Mouse (Mus musculus): Measurements from ENCODE around the gene Klhl26. TPM values are rescaled to one million over a fixed set of nuclear protein-coding genes. Genes with fewer than 3 reads are reported as not detected.

Gene Klhl26
- total RNA-seq, 2 experiments from 2014 or later, result 6.7 to 8.5 TPM

- H3K27ac ChIP-seq, result no peak overlapping the region
- intact Hi-C loops (cut with DNase I), result no loop called here
- H3K4me3 ChIP-seq, result no peak overlapping the region
- no peak for TF ChIP-seq CTCF (IDR thresholded peaks at IDR 0.05)
- DNase-seq, result no peak
These were observed 70.2 kb downstream of the Klhl26 start for GRCm38 (mm10) chr8:70406427-70407069.

DNA sequence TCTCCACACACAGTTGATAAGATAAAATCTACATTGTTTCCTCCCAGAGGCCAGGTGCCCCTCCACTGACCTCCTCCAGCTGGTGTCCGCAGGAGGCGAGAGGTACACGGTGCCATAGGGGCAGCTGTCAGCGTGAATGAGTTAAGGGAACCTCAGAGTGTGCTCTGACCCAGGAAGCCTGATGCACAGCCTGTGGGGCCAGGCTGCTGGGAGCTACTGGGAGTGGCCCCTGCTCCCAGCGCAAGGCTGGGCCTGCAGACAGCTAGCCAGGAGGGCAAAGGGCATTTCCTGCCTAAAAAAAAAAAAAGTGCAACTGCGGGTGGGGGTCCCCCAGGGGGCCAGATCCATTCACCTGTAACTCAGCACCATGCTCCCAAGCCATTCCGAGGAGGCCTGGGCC is 71.6 kb downstream of the Klhl26 start:
- H3K4me3 ChIP-seq, result no peak overlapping the region
- H3K27ac ChIP-seq, result no peak overlapping the region
- no peak for DNase-seq
- intact Hi-C loops (cut with DNase I), result no loop called here
- TF ChIP-seq CTCF (IDR thresholded peaks at IDR 0.05), result no peak

GRCm38 (mm10) chr8:70404212-70404611 is 72.6 kb downstream of the Klhl26 start:
- 0 out of 2 replicates have a peak, but pooled peaks have one; percentile 6 for TF ChIP-seq CTCF (IDR thresholded peaks at IDR 0.05)
- no peak overlapping the region for H3K27ac ChIP-seq
- intact Hi-C loops (cut with DNase I), result no loop called here
- H3K4me3 ChIP-seq, result no peak overlapping the region
- DNase-seq, result no peak

Other genes with a start within 250 kb of the Klhl26 start
- gene Sugp2, start 242.7 kb downstream of the Klhl26 start, total RNA-seq (2021), result 10 to 100 TPM; 41.8 to 50.7 TPM
- 1 to 10 TPM; 7.6 to 9.7 TPM for gene Armc6, start 242.5 kb downstream of the Klhl26 start, total RNA-seq (2021)
- gene Homer3, start 194.1 kb downstream of the Klhl26 start, total RNA-seq (2021), result 1 to 10 TPM; 3.8 to 4.3 TPM
- 10 to 100 TPM; 29.9 to 30.0 TPM for gene Ddx49, start 174.5 kb downstream of the Klhl26 start, total RNA-seq (2021)
- 100 to 1,000 TPM; 118 to 128 TPM for gene Cope, start 174.4 kb downstream of the Klhl26 start, total RNA-seq (2021)
- gene Cers1, start 161.2 kb downstream of the Klhl26 start, total RNA-seq (2021), result 10 to 100 TPM; 14.0 to 23.3 TPM
- 1 to 10 TPM in 1 of 2 experiments, not detected in 1; 1.0 TPM for gene Gdf1, start 147.2 kb downstream of the Klhl26 start, total RNA-seq (2021)
- 10 to 100 TPM; 28.1 to 35.1 TPM for gene Upf1, start 123.7 kb downstream of the Klhl26 start, total RNA-seq (2021)
- gene Comp, start 103.4 kb downstream of the Klhl26 start, total RNA-seq (2021), result 10 to 100 TPM in 1 of 2 experiments, 1 to 10 TPM in 1; 5.5 to 31.2 TPM
- 1 to 10 TPM; 8.9 to 9.5 TPM for gene Crtc1, start 37.4 kb downstream of the Klhl26 start, total RNA-seq (2021)
- not detected for gene Tmem59l, start 10.4 kb upstream of the Klhl26 start, total RNA-seq (2021)
- 1 to 10 TPM; 2.5 to 3.2 TPM for gene Crlf1, start 16.2 kb upstream of the Klhl26 start, total RNA-seq (2021)
- 100 to 1,000 TPM; 146 to 148 TPM for gene Rex1bd, start 29.8 kb upstream of the Klhl26 start, total RNA-seq (2021)
- gene Uba52, start 33.8 kb upstream of the Klhl26 start, total RNA-seq (2021), result 100 to 1,000 TPM; 777 to 924 TPM
- gene Fkbp8, start 50.8 kb upstream of the Klhl26 start, total RNA-seq (2021), result 100 to 1,000 TPM; 108 to 112 TPM
- gene Kxd1, start 51.0 kb upstream of the Klhl26 start, total RNA-seq (2021), result 10 to 100 TPM; 70.4 to 83.9 TPM
- gene Ell, start 62.5 kb upstream of the Klhl26 start, total RNA-seq (2021), result 10 to 100 TPM; 11.9 to 14.6 TPM
- 1 to 10 TPM; 3.2 to 4.3 TPM for gene Isyna1, start 117.4 kb upstream of the Klhl26 start, total RNA-seq (2021)
- 10 to 100 TPM in 1 of 2 experiments, 1 to 10 TPM in 1; 9.2 to 14.4 TPM for gene Ssbp4, start 131.9 kb upstream of the Klhl26 start, total RNA-seq (2021)
- under 1 TPM; 0.42 to 0.48 TPM for gene Lrrc25, start 139.2 kb upstream of the Klhl26 start, total RNA-seq (2021)
- under 1 TPM in 1 of 2 experiments, not detected in 1; 0.28 TPM for gene Gdf15, start 155.5 kb upstream of the Klhl26 start, total RNA-seq (2021)
- 10 to 100 TPM in 1 of 2 experiments, 1 to 10 TPM in 1; 9.3 to 22.5 TPM for gene Pgpep1, start 183.4 kb upstream of the Klhl26 start, total RNA-seq (2021)
- 10 to 100 TPM; 61.7 to 65.6 TPM for gene Lsm4, start 196.3 kb upstream of the Klhl26 start, total RNA-seq (2021)
- 10 to 100 TPM; 35.5 to 54.5 TPM for gene Jund, start 222.0 kb upstream of the Klhl26 start, total RNA-seq (2021)
- gene Iqcn, start 226.5 kb upstream of the Klhl26 start, total RNA-seq (2021), result not detected
- not detected for gene Gm3336, start 241.6 kb upstream of the Klhl26 start, total RNA-seq (2021)
- 1 to 10 TPM; 2.4 to 3.0 TPM for gene Pde4c, start 246.8 kb upstream of the Klhl26 start, total RNA-seq (2021)